Mouse (Mus musculus) erythroblast, embryonic 14.5 days (primary cell): ENCODE measurements around the gene Sema3d. TPM values are rescaled to one million over a fixed set of nuclear protein-coding genes. Genes with fewer than 3 reads are reported as not detected.

Experiments
- H3K27me3 ChIP-seq: 2 replicates; pipeline ENCODE4 v1.6.1; 2012; ENCODE audit warnings: inconsistent platforms; ENCODE audit not compliant: control insufficient read depth
- H3K36me3 ChIP-seq: 2 replicates; pipeline ENCODE4 v1.6.1; 2012; ENCODE audit warnings: mild to moderate bottlenecking, inconsistent platforms; ENCODE audit not compliant: control insufficient read depth
- H3K4me1 ChIP-seq: 2 replicates; pipeline ENCODE4 v1.6.1; 2012; ENCODE audit warnings: inconsistent platforms; ENCODE audit not compliant: control insufficient read depth
- H3K4me3 ChIP-seq: replicated peaks from 2 replicates; pipeline ENCODE3; 2012; ENCODE audit warnings: moderate library complexity, mild to moderate bottlenecking, inconsistent platforms
- H3K9me3 ChIP-seq: 2 replicates; pipeline ENCODE4 v1.6.1; 2012; ENCODE audit warnings: low read length, inconsistent platforms, mixed read lengths; ENCODE audit not compliant: control insufficient read depth
- GATA1 ChIP-seq: IDR thresholded peaks from 2 replicates; pipeline ENCODE4 v1.6.1; 2012; ENCODE audit warnings: low read length, inconsistent platforms, mixed read lengths
- TAL1 ChIP-seq: IDR thresholded peaks from 3 replicates; pipeline ENCODE4 v1.6.1; 2012; ENCODE audit warnings: low read length, inconsistent platforms, mixed read lengths
- polyA plus RNA-seq: library from polyadenylated mRNA; stranded (reverse); fragments of >175 nt; gene quantifications from 2 replicates; pipeline ENCODE4 v1.2.3, GENCODE M21; 2012

Sema3d gene
- polyA plus RNA-seq, 1 experiment: not detected

DNA sequence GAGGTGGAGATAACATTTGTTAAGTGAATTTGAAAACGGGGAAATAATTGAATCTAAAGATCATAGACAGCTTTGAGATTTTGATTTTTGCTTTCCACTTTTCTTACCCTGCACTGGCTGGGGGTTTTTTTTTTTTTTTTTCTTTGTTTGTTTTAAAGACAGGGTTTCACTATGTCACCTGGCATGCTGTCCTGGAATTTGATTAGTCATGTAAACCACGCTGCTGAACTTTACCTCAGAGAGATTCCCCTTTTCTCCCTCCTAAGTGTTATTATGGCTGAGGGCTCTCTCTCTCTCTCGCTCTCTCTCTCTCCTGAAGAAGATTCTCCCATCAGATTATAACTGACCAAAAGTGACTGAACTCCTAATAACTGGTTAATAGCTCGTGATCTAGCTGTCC lies 191.4 kb downstream of the Sema3d start:
- no peak for TF ChIP-seq TAL1
- no peak for TF ChIP-seq GATA1
- Histone ChIP-seq H3K4me3 (no peak overlapping the region), H3K36me3 (no peaks in the 10 kb centered on the region), H3K27me3 (no peaks in the 10 kb centered on the region), H3K9me3 (no peaks in the 10 kb centered on the region; the same call in 1 of the 2 replicates), H3K4me1 (no peaks in the 10 kb centered on the region)

DNA sequence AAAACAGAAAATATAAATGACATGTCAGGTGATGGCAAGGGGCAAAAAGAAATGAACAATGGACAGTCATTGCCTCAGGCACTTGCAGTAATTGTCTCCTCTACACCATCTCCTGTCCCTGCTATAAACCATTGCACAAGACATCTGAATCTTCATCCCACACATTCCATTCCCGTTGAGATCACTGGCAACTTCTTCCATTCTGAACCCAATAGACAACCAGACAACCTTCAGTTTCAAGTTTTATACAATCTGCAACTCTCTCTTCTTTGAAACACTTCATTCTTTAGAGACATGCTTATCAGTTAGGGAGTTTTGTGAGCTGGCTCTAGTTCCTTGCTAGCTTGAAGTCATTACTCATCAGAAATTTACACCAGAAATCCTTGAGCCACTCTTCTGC lies 192.1 kb downstream of the Sema3d start:
- TF ChIP-seq TAL1: no peak
- TF ChIP-seq GATA1: no peak
- Histone ChIP-seq H3K4me1 (no peaks in the 10 kb centered on the region), H3K9me3 (no peaks in the 10 kb centered on the region; the same call in 1 of the 2 replicates), H3K4me3 (no peak overlapping the region), H3K36me3 (no peaks in the 10 kb centered on the region), H3K27me3 (no peaks in the 10 kb centered on the region)

DNA sequence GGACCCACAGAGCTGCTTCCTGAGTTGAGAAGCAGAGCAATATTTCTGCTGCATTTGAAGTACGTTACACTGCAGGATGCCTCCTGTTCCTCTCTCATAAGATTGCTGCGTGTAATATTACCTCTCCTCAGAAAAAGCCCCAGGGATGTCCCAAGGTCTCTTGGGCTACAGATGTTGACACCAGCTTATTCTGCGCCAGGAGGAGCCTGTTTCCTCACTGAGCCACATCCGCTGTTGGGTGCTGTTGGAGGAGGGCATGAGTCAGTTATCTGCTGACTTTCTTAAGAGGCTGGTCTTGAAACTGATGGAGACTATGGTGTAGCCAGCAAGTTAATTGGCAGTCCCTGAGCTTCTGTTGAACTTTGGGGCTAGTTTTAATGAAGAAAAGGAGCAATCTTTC lies 196.6 kb downstream of the Sema3d start:
- Histone ChIP-seq H3K27me3 (no peaks in the 10 kb centered on the region), H3K9me3 (no peaks in the 10 kb centered on the region), H3K4me1 (no peaks in the 10 kb centered on the region), H3K4me3 (no peak overlapping the region), H3K36me3 (no peaks in the 10 kb centered on the region)
- no peak for TF ChIP-seq GATA1

DNA sequence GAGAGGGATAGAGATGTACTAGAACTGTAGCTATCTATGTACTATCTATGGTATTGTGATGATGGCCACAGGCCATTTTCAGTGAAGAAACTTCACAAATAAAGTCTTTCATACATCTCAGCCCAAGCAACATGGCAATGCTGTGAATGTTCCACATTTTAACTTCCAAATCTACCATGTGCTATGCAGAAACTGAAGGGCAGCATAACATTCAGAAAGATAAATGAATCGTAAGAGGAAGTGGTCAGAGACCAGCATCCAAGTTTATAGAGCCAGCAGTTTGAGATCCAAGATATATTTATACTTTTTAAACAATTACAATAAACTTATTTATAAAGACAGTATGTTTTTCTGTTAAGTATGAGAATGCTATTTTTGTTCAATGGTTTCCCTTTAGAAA lies 199.4 kb downstream of the Sema3d start:
- TF ChIP-seq TAL1: no peak
- no peak for TF ChIP-seq GATA1
- H3K4me3 ChIP-seq: no peak overlapping the region
- no peaks in the 10 kb centered on the region for H3K9me3 ChIP-seq
- no peaks in the 10 kb centered on the region for H3K36me3 ChIP-seq
- no peaks in the 10 kb centered on the region for H3K27me3 ChIP-seq
- no peaks in the 10 kb centered on the region for H3K4me1 ChIP-seq

GRCm38 (mm10) chr5:12583293-12583834 lies 200.2 kb downstream of the Sema3d start:
- Histone ChIP-seq H3K36me3 (no peaks in the 10 kb centered on the region), H3K27me3 (no peaks in the 10 kb centered on the region), H3K4me1 (no peaks in the 10 kb centered on the region), H3K4me3 (no peak overlapping the region), H3K9me3 (no peaks in the 10 kb centered on the region)
- TF ChIP-seq GATA1 (no peak), TAL1 (no peak)

- no peaks in the 10 kb centered on the region for H3K27me3 ChIP-seq
These were observed 201.7 kb downstream of the Sema3d start for GRCm38 (mm10) chr5:12584886-12585285.

DNA sequence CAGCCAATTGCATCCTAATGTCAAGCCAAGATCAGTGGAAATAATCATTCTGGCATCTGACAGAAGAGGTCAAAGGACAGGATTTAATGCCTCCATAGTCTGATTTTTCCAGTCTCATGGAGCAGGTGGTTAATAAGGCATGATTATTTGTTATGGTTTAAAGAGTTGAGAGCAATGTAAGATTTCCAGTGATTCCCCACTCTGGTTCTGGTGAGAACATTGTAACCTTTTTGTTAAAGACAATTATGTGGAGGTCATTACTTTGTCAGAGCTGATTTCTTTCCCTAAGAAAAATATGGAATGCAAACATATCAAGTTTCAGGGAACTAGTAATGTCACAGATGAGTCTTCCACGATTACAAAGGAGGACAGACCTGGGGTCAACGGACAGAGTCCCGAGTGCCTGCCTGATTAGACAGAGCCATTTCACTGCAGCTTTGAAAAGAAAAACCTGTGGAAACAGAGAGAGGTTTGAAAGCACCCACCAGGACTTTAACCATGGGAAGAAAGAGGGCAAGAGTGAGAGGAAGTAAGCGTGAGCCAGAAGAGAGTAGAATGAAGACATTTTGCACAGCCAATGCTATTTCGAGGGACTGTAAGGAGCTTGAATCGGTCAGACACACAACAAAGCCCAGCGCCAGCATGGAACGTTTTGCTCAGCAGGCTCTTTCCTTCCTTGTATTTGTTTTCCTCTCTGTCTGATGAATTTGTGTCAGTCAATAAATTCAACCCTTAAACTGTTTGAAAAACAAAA lies 251.2 kb downstream of the Sema3d start:
- Histone ChIP-seq H3K4me1 (no peaks in the 10 kb centered on the region), H3K4me3 (no peak overlapping the region), H3K27me3 (no peaks in the 10 kb centered on the region), H3K36me3 (no peaks in the 10 kb centered on the region), H3K9me3 (no peaks in the 10 kb centered on the region)
- TF ChIP-seq TAL1 (no peak), GATA1 (no peak)

More at GRCm38 (mm10) chr5:12584886-12585285, 201.7 kb downstream of the Sema3d start:
- H3K4me3 ChIP-seq: no peak overlapping the region
- no peaks in the 10 kb centered on the region for H3K9me3 ChIP-seq
- H3K36me3 ChIP-seq: no peaks in the 10 kb centered on the region
- H3K4me1 ChIP-seq: no peaks in the 10 kb centered on the region
- TF ChIP-seq GATA1 (no peak), TAL1 (no peak)

- Histone ChIP-seq H3K4me1 (no peaks in the 10 kb centered on the region), H3K36me3 (no peaks in the 10 kb centered on the region), H3K4me3 (no peak overlapping the region), H3K27me3 (no peaks in the 10 kb centered on the region), H3K9me3 (no peaks in the 10 kb centered on the region)
- TF ChIP-seq TAL1 (no peak), GATA1 (no peak)
These were observed 254.7 kb downstream of the Sema3d start for GRCm38 (mm10) chr5:12637763-12638468.
